Mouse (Mus musculus): ENCODE results near the gene Hoxb5.

Gene Hoxb5

GRCm38 (mm10) chr11:96353522-96353841, 50.3 kb downstream of the Hoxb5 start:
- no peak for DNase-seq (ENCODE audit: low spot score in 2 of 2)

DNA sequence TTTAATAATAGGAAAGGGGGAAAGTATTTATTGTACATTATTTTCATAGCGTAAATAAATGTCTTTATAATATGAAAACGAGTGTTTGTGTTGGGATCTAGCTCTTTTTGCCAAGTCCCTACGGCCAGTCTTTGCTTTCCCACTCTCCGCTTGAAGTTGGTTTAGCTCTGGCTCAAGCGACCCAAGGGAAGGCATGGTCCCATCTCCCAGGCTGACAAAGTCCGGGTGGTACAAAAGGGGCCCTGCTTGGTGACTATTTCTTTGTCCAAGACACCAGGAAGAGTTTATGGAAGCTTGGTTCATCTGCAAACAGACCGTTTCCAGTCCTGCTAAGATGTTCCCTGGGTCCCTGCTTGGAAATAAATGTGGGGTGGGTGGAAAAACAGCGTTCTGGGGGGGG, 50.8 kb downstream of the Hoxb5 start:
- DNase-seq (ENCODE audit: low spot score in 2 of 2): no peak

DNA sequence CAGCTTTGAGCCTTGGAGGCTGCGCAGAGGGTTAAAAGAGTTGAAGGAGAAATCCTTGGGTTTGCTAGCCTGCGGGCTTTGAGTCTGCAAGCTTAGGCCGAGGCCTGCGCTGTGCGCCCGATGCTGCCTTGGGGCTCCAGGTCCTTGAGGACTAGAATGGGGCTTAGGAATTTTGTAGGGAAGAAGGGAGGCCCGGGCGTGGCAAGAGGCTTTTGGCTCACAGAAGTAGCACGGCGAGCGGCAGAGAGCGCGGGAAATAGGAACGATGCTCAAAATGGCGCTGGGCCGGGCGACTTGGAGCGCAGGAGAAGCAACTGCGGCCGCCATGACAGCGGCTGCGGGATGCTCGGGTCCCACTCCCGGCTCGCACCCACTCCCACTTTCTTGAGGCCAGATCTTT, 51.2 kb downstream of the Hoxb5 start:
- DNase-seq (ENCODE audit: low spot score in 2 of 2): no peak

DNA sequence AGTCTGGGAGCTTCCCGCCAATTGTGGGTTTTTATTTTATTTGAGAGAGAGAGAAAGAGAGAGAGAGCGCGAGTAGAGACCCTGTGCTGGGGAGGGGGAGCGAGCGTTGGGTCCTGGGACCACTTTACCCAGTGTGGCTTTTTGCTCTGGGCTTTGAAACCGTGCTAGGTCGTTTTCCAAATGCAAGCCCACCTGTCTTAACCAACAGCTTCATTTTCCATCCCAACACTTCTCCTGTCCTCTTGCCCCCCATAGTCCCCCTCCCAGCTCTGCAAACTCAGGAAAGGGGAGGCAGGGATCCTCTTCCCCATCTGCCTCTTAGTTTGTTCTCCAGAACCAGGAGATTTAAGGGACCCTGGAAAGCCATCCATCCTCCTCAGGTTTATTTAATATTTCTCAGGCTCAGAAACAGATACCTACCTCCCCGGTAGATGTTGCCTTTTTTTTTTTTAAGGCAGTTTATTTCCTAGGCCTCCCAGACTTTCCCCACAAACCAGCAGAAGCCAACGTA, 51.7 kb downstream of the Hoxb5 start:
- DNase-seq (ENCODE audit: low spot score in 2 of 2): no peak
